10 mouse cellular contexts compared by ENCODE assay signal in genomic region chr13:64237000-64237680, GRCm38 (mm10). TPM values are rescaled to one million over a fixed set of nuclear protein-coding genes. Genes with fewer than 3 reads are reported as not detected.
A peak's percentile ranks its signal among the peaks of the same experiment; 100 is the strongest.
DNase-seq lines count a peak whose midpoint lies in the region; TF ChIP-seq lines count a peak whose summit lies in the region.
"Had no signal": no experiment of that assay in that cellular context is flagged by ENCODE, and none has a peak within 500 bp of the region (broad histone marks: within the 10 kb centered on the region; RNA-seq: fewer than 3 reads in every experiment).

No protein-coding gene starts in this region.

- no peaks in the 10 kb centered on the region for H3K27me3 ChIP-seq in liver, adult 2 months (ENCODE audit: control insufficient read depth, insufficient read depth, low read length)
- H3K27me3 ChIP-seq: forebrain, embryonic 13.5 days; midbrain, embryonic 12.5 days had no signal

- TF ChIP-seq CTCF in liver, adult 2 months (IDR thresholded peaks at IDR 0.05; ENCODE audit: low read depth, low read length): no peak

- DNase-seq in heart, adult 18-20 months: peak; percentile 13 to 20
- DNase-seq in heart, postnatal 10 days: no peak
- DNase-seq in brain, adult 2 months (ENCODE audit: low read depth, low spot score): peak; percentile 94
- peak; percentile 68 to 74 for DNase-seq in cerebellum, postnatal 36 days
- peak; percentile 68 for DNase-seq in liver, adult 2 months (ENCODE audit: extremely low read depth, low read depth, low spot score)
- no peak for DNase-seq in thymus, postnatal 4 days
- no peak for DNase-seq in adrenal gland, adult (ENCODE audit: inconsistent age in 2 of 2, low spot score in 1 of 2)
- no peak for DNase-seq in spleen, postnatal 36 days (ENCODE audit: low spot score in 2 of 2)

- no peak overlapping the region for H3K4me3 ChIP-seq in liver, adult 2 months (ENCODE audit: insufficient read depth, low read depth, low read length)
- H3K4me3 ChIP-seq: forebrain, embryonic 13.5 days; midbrain, embryonic 12.5 days had no signal

- peak overlapping the region; percentile 98 for H3K27ac ChIP-seq in liver, adult 2 months (replicated peaks; ENCODE audit: insufficient read depth, low read depth, low read length)
- H3K27ac ChIP-seq: forebrain, embryonic 13.5 days; midbrain, embryonic 12.5 days had no signal

- no peak for TF ChIP-seq POLR2A in liver, adult 2 months (IDR thresholded peaks at IDR 0.05; ENCODE audit: extremely low read depth, insufficient read depth, low read length)

- H3K9ac ChIP-seq in liver, adult 2 months (ENCODE audit: low read depth, low read length): peak overlapping the region; percentile 63
- H3K9ac ChIP-seq: forebrain, embryonic 13.5 days; midbrain, embryonic 12.5 days had no signal

- peaks cover 15% of the 10 kb centered on the region; the same call in 1 of the 2 replicates for H3K36me3 ChIP-seq in liver, adult 2 months (ENCODE audit: control insufficient read depth, insufficient read depth, low read length)
- H3K36me3 ChIP-seq: midbrain, embryonic 12.5 days had no signal

- H3K79me2 ChIP-seq in liver, adult 2 months (ENCODE audit: control insufficient read depth, insufficient read depth, low read length): peaks cover 12% of the 10 kb centered on the region; the same call in 1 of the 2 replicates

- H3K4me1 ChIP-seq in liver, adult 2 months (ENCODE audit: control insufficient read depth, insufficient read depth, low read length): peaks cover 27% of the 10 kb centered on the region
- H3K4me1 ChIP-seq: forebrain, embryonic 13.5 days; midbrain, embryonic 12.5 days had no signal

- 24% methylated on average over 4 of the region's 4 CpGs for WGBS in liver, adult 2 months

- intact Hi-C loops in heart, postnatal 10 days (cut with DNase I): no loop called here

RNA-seq across cellular contexts. Expression of gene Cdc14b, which starts 38.0 kb away (rescaled TPM):
- total RNA-seq in heart, adult 18-20 months (2021): 10 to 100 TPM in 1 of 2 experiments, 1 to 10 TPM in 1; 8.6 to 10.9 TPM
- total RNA-seq in heart, postnatal 10 days (2021): 10 to 100 TPM in 1 of 2 experiments, 1 to 10 TPM in 1; 9.3 to 10.3 TPM
- 31.7 and 35.8 TPM in 2 replicates for total RNA-seq in liver, adult 2 months (2014; rRNA removed)
- 6.7 and 7.6 TPM in 2 replicates for polyA plus RNA-seq in liver, adult 2 months (2012; rRNA removed)

Comparison
In these comparisons a context has a peak if more than half of its experiments do, and no peak if none do; other contexts are left out.
1. DNase-seq: peak in heart, adult 18-20 months (2 of 2), brain, adult 2 months (single experiment), cerebellum, postnatal 36 days (2 of 2) and liver, adult 2 months (single experiment); none in heart, postnatal 10 days (0 of 2), thymus, postnatal 4 days (single experiment), adrenal gland, adult (0 of 2) and spleen, postnatal 36 days (0 of 2).